Mouse (Mus musculus): ENCODE measurements around the gene Megf8. TPM values are rescaled to one million over a fixed set of nuclear protein-coding genes. Genes with fewer than 3 reads are reported as not detected.

Megf8 gene
- polyA plus RNA-seq, 1 experiment from 2014 or later, result 1.2 TPM

- 80% methylated on average over 7 of the region's 7 CpGs for WGBS (ENCODE audit: insufficient replicate concordance)
- peaks cover 80% of the 10 kb centered on the region for H3K4me1 ChIP-seq (replicated peaks)
- no peak for DNase-seq
These were observed 72.0 kb downstream of the Megf8 start for GRCm38 (mm10) chr7:25388916-25389315.

GRCm38 (mm10) chr7:25390054-25390770 is 73.2 kb downstream of the Megf8 start:
- DNase-seq, result peak; percentile 73
- Histone ChIP-seq H3K4me2 (peak overlapping the region; percentile 35), H3K9ac (peak overlapping the region; percentile 60), H3K9me3 (replicated peaks) (no peaks in the 10 kb centered on the region), H3K27ac (peak overlapping the region; percentile 65), H3K36me3 (peaks cover 4% of the 10 kb centered on the region; the same call in 1 of the 2 replicates), H3K4me1 (replicated peaks) (peaks cover 83% of the 10 kb centered on the region), H3K4me3 (replicated peaks) (no peak overlapping the region), H3K27me3 (peaks cover 9% of the 10 kb centered on the region; the same call in 1 of the 2 replicates)
- ATAC-seq (ENCODE audit: low read depth), result peak; percentile 93
- WGBS (ENCODE audit: insufficient replicate concordance), result 57% methylated on average over 8 of the region's 8 CpGs

More at GRCm38 (mm10) chr7:25388916-25389315, 72.0 kb downstream of the Megf8 start:
- H3K9me3 ChIP-seq (replicated peaks), result no peaks in the 10 kb centered on the region
- H3K4me2 ChIP-seq, result no peak overlapping the region
- peaks cover 2% of the 10 kb centered on the region; the same call in 1 of the 2 replicates for H3K27me3 ChIP-seq
- H3K27ac ChIP-seq, result 0 out of 2 replicates have a peak overlapping the region, but pooled peaks have one; percentile 16
- no peak for ATAC-seq (ENCODE audit: low read depth)
- peaks cover 13% of the 10 kb centered on the region; the same call in 1 of the 2 replicates for H3K36me3 ChIP-seq
- H3K4me3 ChIP-seq (replicated peaks), result no peak overlapping the region
- H3K9ac ChIP-seq, result no peak overlapping the region

GRCm38 (mm10) chr7:25390986-25391385 is 74.0 kb downstream of the Megf8 start:
- peaks cover 9% of the 10 kb centered on the region; the same call in 1 of the 2 replicates for H3K27me3 ChIP-seq
- H3K4me3 ChIP-seq (replicated peaks), result no peak overlapping the region
- ATAC-seq (ENCODE audit: low read depth), result no peak
- 0 out of 2 replicates have a peak, but pooled peaks cover 4% of the 10 kb centered on the region for H3K36me3 ChIP-seq
- peak overlapping the region; percentile 65 for H3K27ac ChIP-seq
- no peak for DNase-seq
- H3K9ac ChIP-seq, result peak overlapping the region; percentile 36
- H3K4me1 ChIP-seq (replicated peaks), result peaks cover 79% of the 10 kb centered on the region
- 49% methylated on average over 2 of the region's 2 CpGs for WGBS (ENCODE audit: insufficient replicate concordance)
- no peaks in the 10 kb centered on the region for H3K9me3 ChIP-seq (replicated peaks)
- H3K4me2 ChIP-seq, result no peak overlapping the region

- ATAC-seq (ENCODE audit: low read depth) (no peak), DNase-seq (no peak)
- Histone ChIP-seq H3K4me2 (no peak overlapping the region), H3K9ac (no peak overlapping the region), H3K36me3 (0 out of 2 replicates have a peak, but pooled peaks cover 4% of the 10 kb centered on the region), H3K9me3 (replicated peaks) (no peaks in the 10 kb centered on the region), H3K27me3 (peaks cover 9% of the 10 kb centered on the region; the same call in 1 of the 2 replicates), H3K4me1 (replicated peaks) (peaks cover 75% of the 10 kb centered on the region), H3K27ac (no peak overlapping the region), H3K4me3 (replicated peaks) (no peak overlapping the region)
- 66% methylated on average over 2 of the region's 2 CpGs for WGBS (ENCODE audit: insufficient replicate concordance)
These were observed 75.0 kb downstream of the Megf8 start for GRCm38 (mm10) chr7:25391856-25392453.

- 66% methylated on average over 7 of the region's 7 CpGs for WGBS (ENCODE audit: insufficient replicate concordance)
- Histone ChIP-seq H3K27ac (no peak overlapping the region), H3K27me3 (peaks cover 9% of the 10 kb centered on the region; the same call in 1 of the 2 replicates), H3K4me2 (no peak overlapping the region), H3K9me3 (replicated peaks) (no peaks in the 10 kb centered on the region), H3K36me3 (0 out of 2 replicates have a peak, but pooled peaks cover under 1% of the 10 kb centered on the region), H3K9ac (no peak overlapping the region), H3K4me1 (replicated peaks) (peaks cover 69% of the 10 kb centered on the region), H3K4me3 (replicated peaks) (no peak overlapping the region)
- ATAC-seq (ENCODE audit: low read depth), result no peak
- DNase-seq, result no peak
These were observed 75.9 kb downstream of the Megf8 start for GRCm38 (mm10) chr7:25392851-25393250.

- DNase-seq (no peak), ATAC-seq (ENCODE audit: low read depth) (no peak)
- no peaks in the 10 kb centered on the region for H3K36me3 ChIP-seq
- H3K4me1 ChIP-seq (replicated peaks), result peaks cover 66% of the 10 kb centered on the region
- no peak overlapping the region for H3K27ac ChIP-seq
- peak overlapping the region; percentile 97 for H3K4me2 ChIP-seq
- no peaks in the 10 kb centered on the region for H3K9me3 ChIP-seq (replicated peaks)
- peaks cover 9% of the 10 kb centered on the region; the same call in 1 of the 2 replicates for H3K27me3 ChIP-seq
- 68% methylated on average over 8 of the region's 8 CpGs for WGBS (ENCODE audit: insufficient replicate concordance)
- H3K4me3 ChIP-seq (replicated peaks), result no peak overlapping the region
- 0 out of 2 replicates have a peak overlapping the region, but pooled peaks have one; percentile 77 for H3K9ac ChIP-seq
These were observed 76.7 kb downstream of the Megf8 start for GRCm38 (mm10) chr7:25393451-25394210.

- Histone ChIP-seq H3K9me3 (replicated peaks) (no peaks in the 10 kb centered on the region), H3K4me1 (replicated peaks) (peaks cover 57% of the 10 kb centered on the region)
These were observed 77.8 kb downstream of the Megf8 start for GRCm38 (mm10) chr7:25394754-25395153.

GRCm38 (mm10) chr7:25395186-25395557 is 78.2 kb downstream of the Megf8 start:
- peak overlapping the region; percentile 77 for H3K9ac ChIP-seq
- H3K9me3 ChIP-seq (replicated peaks), result no peaks in the 10 kb centered on the region
- H3K27me3 ChIP-seq, result peaks cover 9% of the 10 kb centered on the region; the same call in 1 of the 2 replicates
- WGBS (ENCODE audit: insufficient replicate concordance), result under 1% methylated on average over 22 of the region's 22 CpGs
- ATAC-seq (ENCODE audit: low read depth) (peak; percentile 10; the same call in 1 of the 2 replicates), DNase-seq (no peak)
- peak overlapping the region; percentile 97 for H3K4me2 ChIP-seq
- H3K36me3 ChIP-seq, result no peaks in the 10 kb centered on the region
- H3K4me3 ChIP-seq (replicated peaks), result peak overlapping the region; percentile 67
- no peak overlapping the region for H3K27ac ChIP-seq
- peaks cover 53% of the 10 kb centered on the region for H3K4me1 ChIP-seq (replicated peaks)

More at GRCm38 (mm10) chr7:25394754-25395153, 77.8 kb downstream of the Megf8 start:
- Histone ChIP-seq H3K27me3 (peaks cover 9% of the 10 kb centered on the region; the same call in 1 of the 2 replicates), H3K36me3 (no peaks in the 10 kb centered on the region), H3K4me2 (peak overlapping the region; percentile 97), H3K27ac (no peak overlapping the region), H3K9ac (peak overlapping the region; percentile 77), H3K4me3 (replicated peaks) (peak overlapping the region; percentile 67)
- DNase-seq (no peak), ATAC-seq (ENCODE audit: low read depth) (no peak)
- 17% methylated on average over 7 of the region's 7 CpGs for WGBS (ENCODE audit: insufficient replicate concordance)

- Histone ChIP-seq H3K9me3 (replicated peaks) (no peaks in the 10 kb centered on the region), H3K4me3 (replicated peaks) (peak overlapping the region; percentile 67), H3K4me2 (peak overlapping the region; percentile 97), H3K9ac (peak overlapping the region; percentile 77), H3K27ac (peak overlapping the region; percentile 26), H3K36me3 (no peaks in the 10 kb centered on the region), H3K4me1 (replicated peaks) (peaks cover 46% of the 10 kb centered on the region), H3K27me3 (peaks cover 9% of the 10 kb centered on the region; the same call in 1 of the 2 replicates)
- ATAC-seq (ENCODE audit: low read depth) (peak; percentile 95), DNase-seq (peak; percentile 91)
- WGBS (ENCODE audit: insufficient replicate concordance), result 6% methylated on average over 52 of the region's 52 CpGs
These were observed 78.9 kb downstream of the Megf8 start for GRCm38 (mm10) chr7:25395558-25396521.

GRCm38 (mm10) chr7:25396621-25397020 is 79.7 kb downstream of the Megf8 start:
- ATAC-seq (ENCODE audit: low read depth), result no peak
- 0 out of 2 replicates have a peak overlapping the region, but pooled peaks have one; percentile 26 for H3K27ac ChIP-seq

More at GRCm38 (mm10) chr7:25396621-25397020, 79.7 kb downstream of the Megf8 start:
- no peaks in the 10 kb centered on the region for H3K36me3 ChIP-seq
- 86% methylated on average over 14 of the region's 14 CpGs for WGBS (ENCODE audit: insufficient replicate concordance)
- no peak overlapping the region for H3K4me2 ChIP-seq
- DNase-seq, result no peak
- peak overlapping the region; percentile 67; the same call in 1 of the 2 replicates for H3K4me3 ChIP-seq (replicated peaks)
- peaks cover 9% of the 10 kb centered on the region; the same call in 1 of the 2 replicates for H3K27me3 ChIP-seq
- peaks cover 38% of the 10 kb centered on the region for H3K4me1 ChIP-seq (replicated peaks)
- H3K9ac ChIP-seq, result no peak overlapping the region
- no peaks in the 10 kb centered on the region for H3K9me3 ChIP-seq (replicated peaks)

All from liver, embryonic 13.5 days (tissue).